Mouse (Mus musculus): ENCODE data around the gene Sik2. TPM values are rescaled to one million over a fixed set of nuclear protein-coding genes. Genes with fewer than 3 reads are reported as not detected.

Gene Sik2
- total and polyA plus RNA-seq, 3 experiments: 18.7 to 72.8 (median 22.4) TPM

DNA sequence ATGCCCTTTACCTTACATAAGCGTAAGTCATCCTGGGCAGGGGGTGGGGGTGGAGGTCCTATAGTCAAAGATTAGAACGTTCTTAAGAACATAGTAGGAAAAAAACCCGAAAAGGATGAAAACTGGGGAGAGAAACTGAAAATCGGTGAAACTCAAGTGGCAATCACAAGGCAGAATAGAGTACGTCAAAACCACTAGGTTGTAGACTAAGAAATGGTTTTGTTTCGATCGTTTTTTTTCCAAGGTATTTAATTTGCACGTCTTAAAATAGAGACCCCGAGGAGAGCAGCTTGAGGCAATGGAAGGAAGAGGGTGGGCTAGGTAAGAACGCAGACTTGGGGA, 1.2 kb downstream of the Sik2 start:
- no peak for DNase-seq (ENCODE audit: low spot score)
- Histone ChIP-seq H3K36me3 (replicated peaks) (no peaks in the 10 kb centered on the region), H3K9me3 (replicated peaks) (no peaks in the 10 kb centered on the region), H3K4me1 (ENCODE audit: insufficient read depth, low read depth, low read length) (peaks cover 39% of the 10 kb centered on the region), H3K4me3 (ENCODE audit: low read depth, low read length) (peak overlapping the region; percentile 96), H3K27me3 (ENCODE audit: insufficient read depth, low read length) (no peaks in the 10 kb centered on the region)
- ATAC-seq (ENCODE audit: extremely low read depth, insufficient number of reproducible peaks, low FRiP score, poor library complexity, severe bottlenecking): no peak
- no peak for TF ChIP-seq GATA1 (IDR thresholded peaks at IDR 0.05; ENCODE audit: borderline replicate concordance, low read length)
- TF ChIP-seq POLR2AphosphoS5 (IDR thresholded peaks at IDR 0.05; ENCODE audit: insufficient replicate concordance, low read depth, low read length): no peak
- TF ChIP-seq GATA2 (IDR thresholded peaks at IDR 0.05; ENCODE audit: borderline replicate concordance, low read depth, low read length): no peak
- TF ChIP-seq CTCF (IDR thresholded peaks at IDR 0.05; ENCODE audit: low read depth, low read length): no peak
- no peak for TF ChIP-seq TAL1 (conservative IDR thresholded peaks at IDR 0.05; ENCODE audit: low read depth, low read length)

- peak; percentile 36; the same call in 1 of the 2 replicates for TF ChIP-seq CTCF (IDR thresholded peaks at IDR 0.05; ENCODE audit: low read depth, low read length)
- no peak for TF ChIP-seq POLR2AphosphoS5 (IDR thresholded peaks at IDR 0.05; ENCODE audit: insufficient replicate concordance, low read depth, low read length)
- Histone ChIP-seq H3K27me3 (ENCODE audit: insufficient read depth, low read length) (no peaks in the 10 kb centered on the region), H3K4me1 (ENCODE audit: insufficient read depth, low read depth, low read length) (peaks cover 46% of the 10 kb centered on the region), H3K9me3 (replicated peaks) (no peaks in the 10 kb centered on the region), H3K36me3 (replicated peaks) (no peaks in the 10 kb centered on the region), H3K4me3 (ENCODE audit: low read depth, low read length) (no peak overlapping the region; the same call in 1 of the 2 replicates)
- DNase-seq (ENCODE audit: low spot score): no peak
- ATAC-seq (ENCODE audit: extremely low read depth, insufficient number of reproducible peaks, low FRiP score, poor library complexity, severe bottlenecking): no peak
These were observed 2.0 kb downstream of the Sik2 start for GRCm38 (mm10) chr9:51006846-51007245.

- no peak for ATAC-seq (ENCODE audit: extremely low read depth, insufficient number of reproducible peaks, low FRiP score, poor library complexity, severe bottlenecking)
- Histone ChIP-seq H3K36me3 (replicated peaks) (peaks cover 9% of the 10 kb centered on the region), H3K9me3 (replicated peaks) (no peaks in the 10 kb centered on the region), H3K4me1 (ENCODE audit: insufficient read depth, low read depth, low read length) (peaks cover 40% of the 10 kb centered on the region), H3K27me3 (ENCODE audit: insufficient read depth, low read length) (no peaks in the 10 kb centered on the region), H3K4me3 (ENCODE audit: low read depth, low read length) (no peak overlapping the region; the same call in 1 of the 2 replicates)
- no peak for DNase-seq (ENCODE audit: low spot score)
- TF ChIP-seq GATA2 (IDR thresholded peaks at IDR 0.05; ENCODE audit: borderline replicate concordance, low read depth, low read length): no peak
- TF ChIP-seq TAL1 (conservative IDR thresholded peaks at IDR 0.05; ENCODE audit: low read depth, low read length): no peak
- no peak for TF ChIP-seq POLR2AphosphoS5 (IDR thresholded peaks at IDR 0.05; ENCODE audit: insufficient replicate concordance, low read depth, low read length)
- TF ChIP-seq GATA1 (IDR thresholded peaks at IDR 0.05; ENCODE audit: borderline replicate concordance, low read length): no peak
- no peak for TF ChIP-seq CTCF (IDR thresholded peaks at IDR 0.05; ENCODE audit: low read depth, low read length)
These were observed 4.8 kb downstream of the Sik2 start for GRCm38 (mm10) chr9:51004062-51004461.

DNA sequence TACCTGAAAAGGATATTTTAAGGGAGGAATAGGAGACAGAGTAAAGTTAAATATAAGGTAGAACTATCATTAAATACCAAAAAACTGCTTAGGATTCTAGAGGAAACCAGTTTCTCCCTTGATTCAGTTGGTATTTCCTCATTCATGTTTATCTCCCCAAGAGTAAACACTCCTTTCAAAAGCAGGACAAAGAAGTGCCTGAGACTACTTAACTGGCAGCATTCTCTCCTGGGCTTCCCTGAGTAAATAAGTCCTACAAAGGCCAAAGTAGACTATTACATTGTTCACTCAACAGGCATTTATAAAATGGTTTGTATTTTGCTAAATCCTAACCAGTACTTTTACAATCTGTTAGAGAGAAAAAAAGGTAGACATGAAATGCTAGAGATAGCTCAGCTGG, 22.2 kb downstream of the Sik2 start:
- H3K9me3 ChIP-seq (replicated peaks): no peaks in the 10 kb centered on the region
- ATAC-seq (ENCODE audit: extremely low read depth, insufficient number of reproducible peaks, low FRiP score, poor library complexity, severe bottlenecking): no peak
- H3K4me1 ChIP-seq (ENCODE audit: insufficient read depth, low read depth, low read length): peaks cover 5% of the 10 kb centered on the region; the same call in 1 of the 2 replicates
- no peak for TF ChIP-seq POLR2AphosphoS5 (IDR thresholded peaks at IDR 0.05; ENCODE audit: insufficient replicate concordance, low read depth, low read length)
- TF ChIP-seq CTCF (IDR thresholded peaks at IDR 0.05; ENCODE audit: low read depth, low read length): no peak
- TF ChIP-seq GATA2 (IDR thresholded peaks at IDR 0.05; ENCODE audit: borderline replicate concordance, low read depth, low read length): no peak
- TF ChIP-seq GATA1 (IDR thresholded peaks at IDR 0.05; ENCODE audit: borderline replicate concordance, low read length): no peak
- TF ChIP-seq TAL1 (conservative IDR thresholded peaks at IDR 0.05; ENCODE audit: low read depth, low read length): no peak
- peaks cover 31% of the 10 kb centered on the region for H3K36me3 ChIP-seq (replicated peaks)
- no peak overlapping the region for H3K4me3 ChIP-seq (ENCODE audit: low read depth, low read length)
- H3K27me3 ChIP-seq (ENCODE audit: insufficient read depth, low read length): no peaks in the 10 kb centered on the region
- no peak for DNase-seq (ENCODE audit: low spot score)

DNA sequence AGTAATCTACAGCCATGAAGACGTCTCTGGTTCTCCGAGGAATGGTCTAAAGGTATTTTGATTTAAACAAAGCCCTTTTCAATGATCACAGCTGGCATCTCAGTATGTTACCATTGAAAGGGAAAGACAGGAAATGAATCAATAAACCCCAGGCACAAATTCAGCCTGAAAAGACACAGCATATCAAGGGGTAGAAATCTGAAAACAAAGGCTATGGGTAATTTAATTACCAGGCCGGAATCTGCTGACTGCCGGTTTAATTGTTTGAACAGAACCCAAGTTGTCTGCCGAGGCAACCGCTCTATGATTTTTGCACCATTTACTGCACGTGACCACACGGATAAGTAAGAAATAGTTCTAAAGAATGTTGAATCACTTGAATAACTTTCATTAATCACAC, 22.8 kb downstream of the Sik2 start:
- H3K4me3 ChIP-seq (ENCODE audit: low read depth, low read length): no peak overlapping the region
- peaks cover 5% of the 10 kb centered on the region; the same call in 1 of the 2 replicates for H3K4me1 ChIP-seq (ENCODE audit: insufficient read depth, low read depth, low read length)
- H3K9me3 ChIP-seq (replicated peaks): no peaks in the 10 kb centered on the region
- H3K27me3 ChIP-seq (ENCODE audit: insufficient read depth, low read length): no peaks in the 10 kb centered on the region
- DNase-seq (ENCODE audit: low spot score) (no peak), ATAC-seq (ENCODE audit: extremely low read depth, insufficient number of reproducible peaks, low FRiP score, poor library complexity, severe bottlenecking) (no peak)
- peaks cover 32% of the 10 kb centered on the region for H3K36me3 ChIP-seq (replicated peaks)
- TF ChIP-seq CTCF (IDR thresholded peaks at IDR 0.05; ENCODE audit: low read depth, low read length) (no peak), GATA1 (IDR thresholded peaks at IDR 0.05; ENCODE audit: borderline replicate concordance, low read length) (no peak), POLR2AphosphoS5 (IDR thresholded peaks at IDR 0.05; ENCODE audit: insufficient replicate concordance, low read depth, low read length) (no peak)

DNA sequence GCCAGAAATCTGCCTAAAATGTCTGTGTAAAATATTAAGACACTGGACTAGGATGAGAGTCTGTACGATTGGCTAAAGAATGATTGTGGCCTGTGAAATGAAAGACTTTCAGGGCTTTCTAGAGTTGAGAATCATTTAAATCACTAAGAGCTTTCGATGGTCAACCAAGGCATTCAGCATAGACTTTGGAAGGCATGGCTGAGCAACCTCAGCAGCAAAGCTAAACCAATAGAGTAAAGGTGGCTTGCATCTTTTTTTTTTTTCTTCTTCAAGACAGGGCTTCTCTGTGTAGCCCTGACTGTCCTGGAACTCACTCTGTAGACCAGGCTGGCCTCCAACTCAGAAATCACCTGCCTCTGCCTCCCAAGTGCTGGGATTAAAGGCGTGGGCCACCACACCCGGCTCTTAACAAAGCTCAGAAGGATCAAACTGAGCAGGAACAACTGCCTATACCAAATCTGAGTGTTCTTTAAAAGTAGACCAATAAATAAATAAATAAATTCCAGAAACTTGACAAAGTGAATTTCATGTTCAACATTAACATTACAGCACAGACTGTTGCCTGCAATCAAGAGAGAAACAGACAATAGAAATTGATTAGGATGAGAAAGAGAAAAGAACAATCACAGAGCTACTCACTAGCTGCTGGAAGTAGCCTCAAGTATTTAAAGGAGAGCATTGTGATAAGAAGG, 27.2 kb downstream of the Sik2 start:
- H3K4me3 ChIP-seq (ENCODE audit: low read depth, low read length): no peak overlapping the region
- DNase-seq (ENCODE audit: low spot score): no peak
- no peaks in the 10 kb centered on the region for H3K4me1 ChIP-seq (ENCODE audit: insufficient read depth, low read depth, low read length)
- H3K27me3 ChIP-seq (ENCODE audit: insufficient read depth, low read length): no peaks in the 10 kb centered on the region
- H3K9me3 ChIP-seq (replicated peaks): no peaks in the 10 kb centered on the region
- TF ChIP-seq GATA2 (IDR thresholded peaks at IDR 0.05; ENCODE audit: borderline replicate concordance, low read depth, low read length) (no peak), CTCF (IDR thresholded peaks at IDR 0.05; ENCODE audit: low read depth, low read length) (no peak), GATA1 (IDR thresholded peaks at IDR 0.05; ENCODE audit: borderline replicate concordance, low read length) (no peak), POLR2AphosphoS5 (IDR thresholded peaks at IDR 0.05; ENCODE audit: insufficient replicate concordance, low read depth, low read length) (no peak), TAL1 (conservative IDR thresholded peaks at IDR 0.05; ENCODE audit: low read depth, low read length) (no peak)
- ATAC-seq (ENCODE audit: extremely low read depth, insufficient number of reproducible peaks, low FRiP score, poor library complexity, severe bottlenecking): no peak
- H3K36me3 ChIP-seq (replicated peaks): peaks cover 44% of the 10 kb centered on the region
